Mouse (Mus musculus) embryonic fibroblast, embryonic 13.5 days (primary cell): Measurements from ENCODE around the gene Mcts2. TPM values are rescaled to one million over a fixed set of nuclear protein-coding genes. Genes with fewer than 3 reads are reported as not detected.

ENCODE experiments used
- H3K27ac ChIP-seq: 2 replicates; pipeline ENCODE4 v1.5.1; 2012; ENCODE audit warnings: low read length, control low read depth, inconsistent platforms; ENCODE audit not compliant: insufficient read depth
- H3K4me1 ChIP-seq: 2 replicates; pipeline ENCODE4 v1.6.1; 2011; ENCODE audit warnings: low read length; ENCODE audit not compliant: control insufficient read depth, insufficient read depth
- H3K4me3 ChIP-seq: 2 replicates; pipeline ENCODE4 v1.5.1; 2011; ENCODE audit warnings: mild to moderate bottlenecking, control low read depth, low read length; ENCODE audit not compliant: insufficient read depth
- CTCF ChIP-seq: IDR thresholded peaks from 2 replicates; pipeline ENCODE4 v1.5.1; 2011; ENCODE audit warnings: mild to moderate bottlenecking, control low read depth, low read length, moderate library complexity, borderline replicate concordance; ENCODE audit not compliant: insufficient read depth
- POLR2A ChIP-seq: IDR thresholded peaks from 2 replicates; pipeline ENCODE4 v1.6.1; 2011; ENCODE audit warnings: low read depth, mild to moderate bottlenecking, control low read depth, low read length, moderate library complexity
- polyA plus RNA-seq: library from polyadenylated mRNA; stranded (reverse); fragments of >200 nt; gene quantifications from 2 replicates; pipeline ENCODE4 v1.2.4, GENCODE M21; 2011; ENCODE audit warnings: low read depth; ENCODE audit not compliant: missing spikeins, insufficient read length

Gene Mcts2
- polyA plus RNA-seq, 1 experiment = 24.5 TPM

GRCm38 (mm10) chr2:152669256-152669638, 17.6 kb upstream of the Mcts2 start, which contains the start of gene H13:
Gene H13, plus strand, starts transcription at chr2:152669461.
- H3K27ac ChIP-seq = peak within 1 kb of the TSS; percentile 60
- TF ChIP-seq POLR2A (peak; percentile 99), CTCF (peak; percentile 99)
- peaks cover 16% of the 10 kb centered on the region; the same call in 1 of the 2 replicates for H3K4me1 ChIP-seq
- H3K4me3 ChIP-seq = peak within 1 kb of the TSS; percentile 97

GRCm38 (mm10) chr2:152669639-152670484, 17.0 kb upstream of the Mcts2 start:
- Histone ChIP-seq H3K4me3 (peak overlapping the region; percentile 97), H3K27ac (peak overlapping the region; percentile 60), H3K4me1 (peaks cover 16% of the 10 kb centered on the region; the same call in 1 of the 2 replicates)
- no peak for TF ChIP-seq CTCF
- peak; percentile 39; the same call in 1 of the 2 replicates for TF ChIP-seq POLR2A

- peak overlapping the region; percentile 97 for H3K4me3 ChIP-seq
- no peak for TF ChIP-seq POLR2A
- TF ChIP-seq CTCF = no peak
- H3K27ac ChIP-seq = peak overlapping the region; percentile 60
- peaks cover 25% of the 10 kb centered on the region for H3K4me1 ChIP-seq
These were observed 15.7 kb upstream of the Mcts2 start for GRCm38 (mm10) chr2:152670983-152671641.

- no peak for TF ChIP-seq POLR2A
- peak; percentile 54; the same call in 1 of the 2 replicates for TF ChIP-seq CTCF
- no peak overlapping the region; the same call in 1 of the 2 replicates for H3K27ac ChIP-seq
- H3K4me3 ChIP-seq = peak overlapping the region; percentile 97
- H3K4me1 ChIP-seq = peaks cover 26% of the 10 kb centered on the region
These were observed 15.2 kb upstream of the Mcts2 start for GRCm38 (mm10) chr2:152671642-152671999.

GRCm38 (mm10) chr2:152672166-152672565, 14.7 kb upstream of the Mcts2 start:
- no peak overlapping the region for H3K27ac ChIP-seq
- TF ChIP-seq POLR2A (no peak), CTCF (no peak)
- H3K4me3 ChIP-seq = peak overlapping the region; percentile 14
- peaks cover 26% of the 10 kb centered on the region for H3K4me1 ChIP-seq

- peaks cover 26% of the 10 kb centered on the region for H3K4me1 ChIP-seq
These were observed 12.7 kb upstream of the Mcts2 start for GRCm38 (mm10) chr2:152674148-152674547.

GRCm38 (mm10) chr2:152675252-152675791, 11.5 kb upstream of the Mcts2 start:
- peak overlapping the region; percentile 55; the same call in 1 of the 2 replicates for H3K27ac ChIP-seq
- H3K4me1 ChIP-seq = peaks cover 26% of the 10 kb centered on the region
- H3K4me3 ChIP-seq = no peak overlapping the region
- no peak for TF ChIP-seq CTCF
- TF ChIP-seq POLR2A = no peak

More at GRCm38 (mm10) chr2:152674148-152674547, 12.7 kb upstream of the Mcts2 start:
- TF ChIP-seq CTCF (no peak), POLR2A (no peak)
- H3K4me3 ChIP-seq = no peak overlapping the region
- H3K27ac ChIP-seq = peak overlapping the region; percentile 38; the same call in 1 of the 2 replicates

- TF ChIP-seq POLR2A (no peak), CTCF (peak; percentile 36; the same call in 1 of the 2 replicates)
- peaks cover 19% of the 10 kb centered on the region for H3K4me1 ChIP-seq
- H3K27ac ChIP-seq = no peak overlapping the region
- no peak overlapping the region for H3K4me3 ChIP-seq
These were observed 8.5 kb upstream of the Mcts2 start for GRCm38 (mm10) chr2:152678302-152678701.

GRCm38 (mm10) chr2:152678925-152679324, 7.9 kb upstream of the Mcts2 start:
- Histone ChIP-seq H3K4me1 (peaks cover 21% of the 10 kb centered on the region), H3K27ac (no peak overlapping the region), H3K4me3 (no peak overlapping the region)
- no peak for TF ChIP-seq POLR2A
- TF ChIP-seq CTCF = no peak
